ENCODE assay signal across 8 mouse cellular contexts in the genomic region with DNA sequence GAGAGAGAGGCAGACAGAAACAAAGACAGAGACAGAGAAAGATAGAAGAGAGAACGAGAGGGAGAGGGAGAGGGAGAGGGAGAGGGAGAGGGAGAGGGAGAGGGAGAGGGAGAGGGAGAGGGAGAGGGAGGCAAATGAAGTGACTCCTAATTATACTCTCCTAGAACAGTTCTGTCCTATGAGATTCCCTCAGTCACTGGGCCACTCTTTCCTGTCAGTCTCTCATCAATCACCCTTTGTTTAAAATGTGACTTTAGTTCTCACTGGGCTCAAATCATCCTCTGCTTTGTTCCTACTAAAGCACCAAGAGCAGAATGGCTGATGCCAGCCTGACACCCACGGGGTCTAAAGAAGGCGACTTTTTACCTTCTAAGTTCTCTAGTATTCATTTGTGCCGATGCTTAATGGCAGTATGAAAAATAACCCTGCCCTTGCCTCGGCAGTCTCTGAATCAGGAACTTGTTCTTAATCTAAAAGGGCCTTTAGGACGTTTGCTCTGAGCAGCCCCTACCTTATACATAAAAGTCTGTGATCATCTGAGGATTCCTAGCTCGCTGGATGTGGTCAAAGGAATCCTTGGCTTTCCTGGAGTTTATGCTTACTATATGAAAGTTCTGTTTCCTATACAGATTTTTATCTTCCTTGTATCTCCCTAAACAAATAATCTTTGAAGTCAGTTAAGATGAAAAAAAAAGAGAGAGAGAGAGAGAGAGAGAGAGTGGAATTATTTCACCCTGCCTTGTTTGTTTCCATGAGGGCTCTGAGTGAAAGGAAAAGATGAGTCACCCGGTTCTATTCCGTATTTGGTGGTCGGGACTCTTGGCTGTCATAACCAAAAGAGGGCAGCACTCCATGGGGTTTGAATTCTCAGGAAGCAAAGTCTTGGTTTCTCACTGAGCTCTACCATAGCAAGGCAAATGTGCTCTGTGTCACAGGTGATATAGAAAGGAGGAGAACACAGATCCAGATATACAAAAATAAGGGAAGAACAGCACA. TPM values are rescaled to one million over a fixed set of nuclear protein-coding genes. Genes with fewer than 3 reads are reported as not detected.
A peak's percentile ranks its signal among the peaks of the same experiment; 100 is the strongest.
DNase-seq lines count a peak whose midpoint lies in the region; ATAC-seq and TF ChIP-seq lines count a peak whose summit lies in the region.

No protein-coding gene starts in this region.

- 0 out of 2 replicates have a peak, but pooled peaks cover 3% of the 10 kb centered on the region for H3K4me1 ChIP-seq in thymus, adult 2 months (replicated peaks; ENCODE audit: control insufficient read depth, insufficient read depth, low read length)
- peaks cover 20% of the 10 kb centered on the region for H3K4me1 ChIP-seq in embryonic facial prominence, embryonic 10.5 days
- H3K4me1 ChIP-seq in heart, embryonic 11.5 days (ENCODE audit: control insufficient read depth, insufficient read depth, low read length): peaks cover 20% of the 10 kb centered on the region
- H3K4me1 ChIP-seq in kidney, adult 2 months (ENCODE audit: control insufficient read depth, insufficient read depth, low read length): peaks cover 3% of the 10 kb centered on the region; the same call in 1 of the 2 replicates
- peaks cover 4% of the 10 kb centered on the region; the same call in 1 of the 2 replicates for H3K4me1 ChIP-seq in limb, embryonic 13.5 days

- no peaks in the 10 kb centered on the region for H3K36me3 ChIP-seq in thymus, adult 2 months (ENCODE audit: control insufficient read depth, insufficient read depth, low read length)
- no peaks in the 10 kb centered on the region for H3K36me3 ChIP-seq in embryonic facial prominence, embryonic 10.5 days (replicated peaks)
- no peaks in the 10 kb centered on the region for H3K36me3 ChIP-seq in heart, embryonic 11.5 days (ENCODE audit: control insufficient read depth, insufficient read depth, low read length)
- H3K36me3 ChIP-seq in kidney, adult 2 months (ENCODE audit: control insufficient read depth, insufficient read depth, low read length): no peaks in the 10 kb centered on the region
- H3K36me3 ChIP-seq in limb, embryonic 13.5 days: no peaks in the 10 kb centered on the region

- no peaks in the 10 kb centered on the region for H3K9me3 ChIP-seq in embryonic facial prominence, embryonic 10.5 days
- no peaks in the 10 kb centered on the region for H3K9me3 ChIP-seq in heart, embryonic 11.5 days (replicated peaks; ENCODE audit: control insufficient read depth, low read length)
- no peaks in the 10 kb centered on the region for H3K9me3 ChIP-seq in limb, embryonic 13.5 days

- TF ChIP-seq CTCF in thymus, adult 2 months (IDR thresholded peaks at IDR 0.05; ENCODE audit: borderline replicate concordance, control insufficient read depth, extremely low read depth, insufficient read depth, low read length, poor library complexity): no peak
- peak; percentile 50 for TF ChIP-seq CTCF in kidney, adult 2 months (conservative IDR thresholded peaks at IDR 0.05; ENCODE audit: insufficient read depth, insufficient read length, low read depth, low read length)

- H3K4me2 ChIP-seq in heart, embryonic 11.5 days: no peak overlapping the region; the same call in 1 of the 2 replicates
- H3K4me2 ChIP-seq in limb, embryonic 13.5 days (replicated peaks): no peak overlapping the region

- TF ChIP-seq POLR2A in thymus, adult 2 months (IDR thresholded peaks at IDR 0.05; ENCODE audit: control insufficient read depth, extremely low read depth, insufficient read depth, low read length, poor library complexity): no peak
- no peak for TF ChIP-seq POLR2A in kidney, adult 2 months (IDR thresholded peaks at IDR 0.05; ENCODE audit: low read depth, low read length)

- no peak overlapping the region for H3K4me3 ChIP-seq in thymus, adult 2 months (ENCODE audit: control insufficient read depth, insufficient read depth, low read length)
- H3K4me3 ChIP-seq in embryonic facial prominence, embryonic 10.5 days: no peak overlapping the region
- no peak overlapping the region for H3K4me3 ChIP-seq in heart, embryonic 11.5 days (ENCODE audit: low read depth, low read length)
- no peak overlapping the region for H3K4me3 ChIP-seq in kidney, adult 2 months (ENCODE audit: insufficient read depth, low read depth, low read length)
- H3K4me3 ChIP-seq in limb, embryonic 13.5 days: no peak overlapping the region

- WGBS in thymus, adult 2 months: 29% methylated on average over 10 of the region's 10 CpGs
- 39% methylated on average over 10 of the region's 10 CpGs for WGBS in embryonic facial prominence, embryonic 10.5 days
- WGBS in heart, embryonic 11.5 days (ENCODE audit: insufficient replicate concordance): 23% methylated on average over 9 of the region's 10 CpGs
- 24% methylated on average over 10 of the region's 10 CpGs for WGBS in kidney, adult 2 months
- WGBS in limb, embryonic 13.5 days: 32% methylated on average over 9 of the region's 10 CpGs

- peak overlapping the region; percentile 43; the same call in 1 of the 2 replicates for H3K9ac ChIP-seq in heart, embryonic 11.5 days (ENCODE audit: low read depth, low read length)
- no peak overlapping the region for H3K9ac ChIP-seq in limb, embryonic 13.5 days

- peak; percentile 55 for ATAC-seq in heart, embryonic 11.5 days (replicated peaks; ENCODE audit: insufficient number of reproducible peaks, low FRiP score, low TSS enrichment)
- peak; percentile 58; the same call in 1 of the 2 replicates for ATAC-seq in limb, embryonic 13.5 days (ENCODE audit: low FRiP score, low read depth)
- ATAC-seq in monocyte, adult 5-6 weeks (replicated peaks; ENCODE audit: insufficient number of reproducible peaks, low FRiP score, low TSS enrichment, poor library complexity, severe bottlenecking): peak; percentile 42; the same call in 1 of the 2 replicates

- no peak overlapping the region for H3K27ac ChIP-seq in thymus, adult 2 months (ENCODE audit: control insufficient read depth, insufficient read depth, low read length)
- H3K27ac ChIP-seq in embryonic facial prominence, embryonic 10.5 days (replicated peaks): no peak overlapping the region; the same call in 1 of the 2 replicates
- peak overlapping the region; percentile 92 for H3K27ac ChIP-seq in heart, embryonic 11.5 days (ENCODE audit: low read depth, low read length)
- peak overlapping the region; percentile 76; the same call in 1 of the 2 replicates for H3K27ac ChIP-seq in kidney, adult 2 months (ENCODE audit: insufficient read depth, low read depth, low read length)
- H3K27ac ChIP-seq in limb, embryonic 13.5 days: no peak overlapping the region

- no peaks in the 10 kb centered on the region for H3K27me3 ChIP-seq in thymus, adult 2 months (ENCODE audit: control insufficient read depth, insufficient read depth, low read length)
- H3K27me3 ChIP-seq in embryonic facial prominence, embryonic 10.5 days (replicated peaks; ENCODE audit: low read depth, poor library complexity, severe bottlenecking): no peaks in the 10 kb centered on the region
- H3K27me3 ChIP-seq in heart, embryonic 11.5 days (ENCODE audit: control insufficient read depth, insufficient read depth, low read length): no peaks in the 10 kb centered on the region
- H3K27me3 ChIP-seq in kidney, adult 2 months (replicated peaks; ENCODE audit: control insufficient read depth, insufficient read depth, low read length): no peaks in the 10 kb centered on the region
- no peaks in the 10 kb centered on the region for H3K27me3 ChIP-seq in limb, embryonic 13.5 days

- DNase-seq in thymus, adult 2 months: peak; percentile 28
- DNase-seq in thymus, adult 18-20 months: no peak
- peak; percentile 25 for DNase-seq in embryonic facial prominence, embryonic 10.5 days (ENCODE audit: low spot score)
- peak; percentile 83 for DNase-seq in kidney, adult 2 months
- peak; percentile 54 for DNase-seq in testis, postnatal 10 days (ENCODE audit: low spot score)

RNA-seq across cellular contexts. Expression of gene Otogl, which starts 20.2 kb away (rescaled TPM):
- 0.03 and 0.04 TPM in 2 replicates for polyA plus RNA-seq in thymus, adult 2 months (2012; rRNA removed)
- 0.09 and 0.10 TPM in 2 replicates for polyA plus RNA-seq in embryonic facial prominence, embryonic 10.5 days (2016; fragmentation: Nextera tagmentation; extraction: Ambion mirVana)
- 0.13 and 0.27 TPM in 2 replicates for polyA plus RNA-seq in heart, embryonic 11.5 days (2014; fragmentation: Nextera tagmentation; extraction: Ambion mirVana)
- polyA plus RNA-seq in kidney, adult 2 months (2012; rRNA removed): 0.01 and 0.02 TPM in 2 replicates
- 0.31 and 0.33 TPM in 2 replicates for polyA plus RNA-seq in limb, embryonic 13.5 days (2015; fragmentation: Nextera tagmentation; extraction: Ambion mirVana)
- total RNA-seq in monocyte, adult 5-6 weeks (2017): not detected in 3 replicates

Comparison
In these comparisons a context has a peak if more than half of its experiments do, and no peak if none do; other contexts are left out.
1. DNase-seq: peak in thymus, adult 2 months (single experiment), embryonic facial prominence, embryonic 10.5 days (single experiment), kidney, adult 2 months (single experiment) and testis, postnatal 10 days (single experiment); none in thymus, adult 18-20 months (0 of 2).
2. H3K27ac ChIP-seq: peak in heart, embryonic 11.5 days (single experiment) and kidney, adult 2 months (single experiment); none in thymus, adult 2 months (single experiment), embryonic facial prominence, embryonic 10.5 days (single experiment) and limb, embryonic 13.5 days (single experiment).
3. Peak in every context shown above with its lines, with median percentiles within 50 percentile points of each other: ATAC-seq.